Mouse (Mus musculus) layer of hippocampus, adult 11-12 months (tissue): ENCODE measurements at regions not wholly inside any gene's neighbourhood (a gene's known extent, or its start where the extent isn't known, plus 50 kb on each side); places are given as distances from the start of the nearest gene placed in this dataset.

ENCODE experiments used
- DNase-seq: peaks from one replicate; pipeline ENCODE4 v3.0.0; 2022; ENCODE audit warnings: low spot score

DNA sequence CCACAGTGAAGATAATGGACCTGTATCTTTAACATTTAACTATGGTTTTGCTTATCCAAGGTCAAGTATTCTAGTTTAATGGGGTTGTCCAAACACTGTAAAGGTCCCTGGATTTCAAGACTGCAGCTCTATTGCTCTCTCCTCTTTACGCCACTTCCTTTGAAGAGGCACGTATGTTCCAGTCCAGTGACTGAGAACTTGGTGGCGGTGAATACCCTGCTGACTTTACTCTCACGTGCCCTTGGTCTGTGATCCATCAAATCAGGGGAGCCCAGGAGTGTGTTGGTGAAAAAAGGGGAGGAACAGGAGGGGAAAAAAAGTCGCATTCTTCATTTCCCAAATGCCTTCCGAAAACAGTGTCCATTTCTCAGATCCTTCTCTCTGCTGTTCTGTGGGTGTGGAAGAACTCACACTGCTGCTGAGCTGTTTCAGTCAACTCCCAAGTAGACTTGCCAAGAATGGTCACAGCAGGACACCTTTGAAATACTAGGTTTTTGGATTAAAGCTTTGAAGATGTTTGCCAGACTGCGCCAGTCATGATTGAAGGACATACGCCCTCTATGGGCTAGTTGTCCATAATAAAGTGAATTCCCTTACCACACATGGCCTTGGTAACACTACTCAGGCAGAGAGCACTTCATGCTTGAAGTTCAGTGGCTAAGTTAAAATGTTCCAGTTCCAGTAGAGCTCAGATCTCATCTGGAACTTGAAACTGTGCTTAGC, 136.1 kb upstream of the Cdkn2b start:
- no peak for DNase-seq

DNA sequence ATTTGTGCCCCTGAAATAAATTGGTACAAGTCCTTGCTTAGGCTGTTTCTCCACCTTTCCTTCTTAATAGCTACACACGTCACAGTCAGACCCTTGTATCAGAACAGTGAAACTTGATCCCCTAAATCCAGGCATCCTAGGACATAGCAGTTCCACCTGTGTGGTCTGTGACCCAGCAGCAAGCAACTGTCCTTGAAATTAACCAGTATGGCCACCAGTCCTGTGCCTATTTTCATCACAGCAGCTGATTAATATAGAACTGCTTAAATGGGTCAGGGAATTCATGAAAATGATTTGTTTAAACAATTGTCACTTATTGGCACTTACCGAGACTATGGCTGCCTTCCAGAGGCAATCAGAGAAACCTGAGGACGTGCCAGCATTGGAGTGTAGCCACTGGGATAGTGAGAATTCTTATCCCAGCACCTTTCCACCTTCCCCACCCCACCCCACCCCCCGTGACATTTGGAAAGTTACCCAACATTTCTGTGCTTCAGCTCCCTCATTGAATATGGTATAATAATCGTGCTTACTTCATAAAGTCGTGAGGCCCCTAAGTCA, 135.4 kb upstream of the Cdkn2b start:
- DNase-seq = no peak

DNA sequence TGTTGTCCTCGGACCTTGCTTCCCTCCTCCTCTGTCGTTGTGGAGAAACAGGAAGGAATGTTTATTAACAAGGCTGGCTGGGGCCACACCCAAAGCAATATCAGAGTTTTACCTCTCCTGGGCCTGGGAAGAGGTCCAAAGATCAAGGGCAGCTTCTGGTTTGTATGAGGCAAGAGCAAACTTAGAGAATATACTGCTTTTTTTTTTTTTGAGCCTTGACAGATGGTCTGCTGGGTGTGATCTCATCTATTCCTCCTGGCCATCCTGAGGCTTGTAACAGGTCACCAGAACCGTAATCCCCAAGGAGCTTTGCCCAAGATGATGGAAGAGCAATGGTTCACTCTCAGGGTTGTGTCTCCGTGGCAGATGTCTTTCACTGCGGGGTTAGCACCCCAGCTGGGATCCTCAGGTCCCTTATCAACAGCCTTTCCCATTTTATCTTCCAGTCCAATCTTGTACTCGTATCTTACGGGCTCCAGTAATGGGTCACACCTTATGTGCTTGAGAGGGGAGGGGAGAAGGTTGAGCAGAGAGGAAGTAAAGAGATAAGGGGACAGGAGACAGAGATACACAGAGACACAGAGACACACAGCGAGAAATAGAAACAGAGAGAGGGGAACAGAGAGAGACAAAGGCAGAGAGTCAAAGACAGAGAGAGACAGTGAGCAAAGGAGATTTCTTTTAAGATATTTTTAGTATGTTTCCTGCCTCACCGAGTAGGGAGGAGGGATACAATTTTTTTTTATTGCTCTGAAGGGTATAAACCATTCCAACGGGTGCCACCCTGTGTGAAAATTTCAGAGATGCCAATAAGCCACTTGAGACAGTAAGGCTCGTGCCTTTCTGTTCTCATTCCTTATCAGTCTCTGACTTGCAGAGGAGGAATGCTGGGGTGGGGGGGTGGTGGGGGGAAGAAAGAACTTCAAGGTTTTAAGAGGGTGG, 134.6 kb upstream of the Cdkn2b start:
- no peak for DNase-seq

DNA sequence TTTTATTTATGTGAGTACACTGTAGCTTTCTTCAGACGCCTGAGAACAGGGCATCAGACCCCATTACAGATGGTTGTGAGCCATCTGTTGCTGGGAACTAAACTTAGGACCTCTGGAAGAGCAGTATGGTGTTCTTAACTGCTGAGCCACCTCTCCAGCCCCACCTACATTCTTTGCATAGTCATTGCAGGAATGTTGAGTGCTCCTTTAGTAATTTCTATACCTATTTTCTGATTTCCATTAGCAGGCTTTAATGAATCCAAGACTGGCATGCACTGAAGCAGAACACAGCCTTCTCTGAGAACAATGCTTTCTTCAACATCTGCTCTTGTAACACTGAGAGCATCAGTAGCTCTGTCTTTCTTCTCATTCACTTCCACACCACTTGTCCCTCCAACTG, 131.7 kb upstream of the Cdkn2b start:
- DNase-seq = no peak

DNA sequence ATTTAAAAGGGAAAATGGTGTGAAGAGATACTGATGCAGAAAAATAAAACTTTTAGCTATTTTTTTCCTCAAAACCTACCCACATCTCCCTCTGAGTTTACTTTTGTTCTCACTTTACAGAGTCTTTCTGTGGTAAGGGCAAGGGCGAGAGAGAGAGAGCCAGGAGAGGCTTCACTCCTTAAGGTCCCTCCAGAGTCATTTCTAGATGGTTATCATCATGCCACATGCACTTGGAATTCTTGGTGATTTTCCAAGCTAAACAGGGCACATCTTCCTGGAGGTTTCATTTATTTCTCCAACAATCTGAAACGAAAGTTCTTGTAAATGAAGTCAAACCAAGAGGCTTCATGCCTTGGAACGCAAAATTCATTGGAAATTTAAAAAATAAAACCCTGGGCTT, 130.0 kb upstream of the Cdkn2b start:
- DNase-seq = no peak

DNA sequence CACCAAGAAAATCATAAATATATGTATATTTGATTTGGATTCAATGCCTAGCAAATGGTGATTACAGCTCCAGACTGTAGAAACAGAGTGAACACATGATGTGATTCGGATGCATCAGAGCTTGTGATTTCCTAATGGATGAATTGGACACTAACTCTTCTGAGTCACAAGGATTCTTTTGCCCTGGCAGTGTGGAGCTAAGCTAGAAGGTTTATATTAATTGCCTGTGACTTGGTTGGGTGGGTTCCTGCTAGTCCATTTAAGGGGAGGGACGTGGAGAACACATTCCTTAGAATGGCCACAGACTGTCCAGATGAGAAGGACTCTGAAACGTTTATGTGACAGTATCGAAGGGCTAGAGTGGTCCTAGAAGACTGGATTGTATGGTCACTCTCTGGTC, 129.5 kb upstream of the Cdkn2b start:
- DNase-seq = no peak

DNA sequence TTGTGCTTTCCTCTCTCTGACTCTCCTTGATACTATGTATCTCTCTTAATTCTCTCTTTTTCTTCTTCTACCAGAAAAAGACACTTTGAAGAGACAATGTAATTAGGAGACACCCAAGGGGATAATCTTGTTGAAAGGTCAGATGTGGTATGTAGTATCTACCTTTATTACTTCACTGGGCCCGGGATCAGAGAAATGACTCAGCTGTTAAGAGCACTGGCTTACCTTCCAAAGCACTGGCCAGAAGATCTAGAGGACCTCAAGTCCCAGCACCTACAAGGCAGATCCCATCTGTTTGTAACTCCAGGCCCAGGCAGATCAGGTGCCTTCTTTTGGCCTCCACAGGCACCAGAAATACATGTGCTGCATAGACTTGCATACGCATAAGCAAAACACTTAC, 127.8 kb upstream of the Cdkn2b start:
- no peak for DNase-seq

DNA sequence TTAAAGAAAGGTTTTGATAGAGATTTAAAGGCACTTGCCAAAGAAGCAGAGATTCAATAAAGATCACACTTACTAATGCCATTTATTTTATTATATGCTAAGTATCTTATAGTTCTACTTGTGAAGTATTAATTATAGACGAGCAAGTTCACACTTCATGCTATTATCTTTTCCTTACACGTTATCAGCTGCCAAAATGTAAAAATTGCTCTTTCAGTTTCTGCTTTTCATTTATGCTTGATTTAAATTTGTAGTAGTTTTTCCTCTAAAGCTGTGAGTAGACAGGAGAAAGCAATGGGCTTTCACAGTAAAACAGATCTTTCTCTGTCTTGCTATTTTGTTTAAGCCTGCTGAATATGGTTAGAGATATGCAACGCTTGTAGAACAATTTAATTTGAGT, 125.9 kb upstream of the Cdkn2b start:
- no peak for DNase-seq

DNA sequence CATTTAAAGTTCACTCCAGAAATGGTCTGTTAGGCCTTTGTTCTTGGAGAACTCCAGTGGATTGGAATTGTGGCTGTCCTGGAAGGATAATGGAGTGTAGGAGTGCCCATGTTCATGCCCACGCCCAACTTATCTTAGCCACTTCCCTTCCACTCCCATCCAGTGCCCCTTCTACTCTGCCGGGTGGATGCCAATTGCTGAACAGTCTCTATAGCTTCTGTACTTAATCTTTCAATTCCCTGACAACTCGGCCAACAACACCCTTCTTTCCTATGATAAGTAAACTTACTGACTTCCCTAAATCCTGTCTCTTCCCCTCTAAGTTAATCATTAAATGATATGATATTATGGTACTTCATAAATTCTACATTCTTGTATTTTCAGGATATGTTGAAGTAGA, 123.3 kb upstream of the Cdkn2b start:
- no peak for DNase-seq

DNA sequence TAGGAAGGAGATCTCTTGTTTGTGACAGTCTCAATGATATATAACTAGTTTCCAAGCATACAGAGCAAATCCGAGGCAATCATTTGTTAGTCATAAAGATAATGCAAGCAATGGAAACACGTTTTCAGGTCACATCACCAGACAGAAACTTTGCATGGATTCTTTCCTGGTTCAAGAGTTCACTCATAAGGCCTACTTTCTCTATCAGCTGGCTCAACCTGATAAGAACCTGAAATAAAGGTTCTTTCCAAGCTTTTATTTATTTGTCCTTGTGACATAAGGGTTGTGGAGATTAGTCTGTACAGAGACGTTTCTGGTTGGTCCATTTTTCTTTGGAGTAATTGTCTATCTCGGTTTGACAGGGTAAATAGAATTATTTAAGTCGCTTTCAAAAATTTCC, 122.7 kb upstream of the Cdkn2b start:
- DNase-seq = no peak

DNA sequence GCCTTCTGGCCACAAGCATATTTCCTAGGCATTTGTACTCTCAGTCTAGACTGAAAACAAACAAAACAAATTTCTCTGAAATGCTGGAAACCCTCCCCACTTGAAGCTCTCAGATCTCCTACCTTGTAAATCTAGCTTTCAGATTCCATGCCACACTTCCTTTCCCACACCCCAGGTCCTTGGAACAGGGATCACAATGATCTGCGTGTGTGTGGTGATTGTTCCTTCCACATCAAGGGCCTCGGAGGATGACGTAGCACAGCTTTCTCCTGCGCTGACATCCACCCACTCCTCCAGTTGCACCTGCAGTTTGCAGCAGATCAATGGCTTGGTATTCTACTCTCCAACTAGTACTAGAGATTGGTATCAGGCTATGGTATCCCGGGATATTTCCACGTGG, 120.7 kb upstream of the Cdkn2b start:
- DNase-seq = no peak

DNA sequence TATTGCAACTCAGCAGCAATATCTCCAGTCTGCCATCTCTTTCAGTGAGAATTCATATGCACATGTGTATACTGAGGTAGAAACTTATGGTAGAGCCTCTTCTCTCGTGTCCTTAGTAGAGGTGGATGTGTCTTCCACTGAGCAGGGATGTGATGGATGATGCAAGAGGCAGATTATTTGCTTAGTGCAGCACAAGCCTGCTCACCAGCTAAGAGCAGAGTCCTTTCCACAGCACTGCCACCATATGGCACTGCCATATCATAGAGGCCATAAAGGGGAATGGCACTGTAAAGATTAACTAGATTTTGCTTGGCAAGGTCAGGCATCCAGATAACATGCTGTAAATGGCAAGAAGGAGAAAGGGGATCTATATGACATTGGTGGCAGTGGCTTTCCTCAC, 117.6 kb upstream of the Cdkn2b start:
- no peak for DNase-seq

DNA sequence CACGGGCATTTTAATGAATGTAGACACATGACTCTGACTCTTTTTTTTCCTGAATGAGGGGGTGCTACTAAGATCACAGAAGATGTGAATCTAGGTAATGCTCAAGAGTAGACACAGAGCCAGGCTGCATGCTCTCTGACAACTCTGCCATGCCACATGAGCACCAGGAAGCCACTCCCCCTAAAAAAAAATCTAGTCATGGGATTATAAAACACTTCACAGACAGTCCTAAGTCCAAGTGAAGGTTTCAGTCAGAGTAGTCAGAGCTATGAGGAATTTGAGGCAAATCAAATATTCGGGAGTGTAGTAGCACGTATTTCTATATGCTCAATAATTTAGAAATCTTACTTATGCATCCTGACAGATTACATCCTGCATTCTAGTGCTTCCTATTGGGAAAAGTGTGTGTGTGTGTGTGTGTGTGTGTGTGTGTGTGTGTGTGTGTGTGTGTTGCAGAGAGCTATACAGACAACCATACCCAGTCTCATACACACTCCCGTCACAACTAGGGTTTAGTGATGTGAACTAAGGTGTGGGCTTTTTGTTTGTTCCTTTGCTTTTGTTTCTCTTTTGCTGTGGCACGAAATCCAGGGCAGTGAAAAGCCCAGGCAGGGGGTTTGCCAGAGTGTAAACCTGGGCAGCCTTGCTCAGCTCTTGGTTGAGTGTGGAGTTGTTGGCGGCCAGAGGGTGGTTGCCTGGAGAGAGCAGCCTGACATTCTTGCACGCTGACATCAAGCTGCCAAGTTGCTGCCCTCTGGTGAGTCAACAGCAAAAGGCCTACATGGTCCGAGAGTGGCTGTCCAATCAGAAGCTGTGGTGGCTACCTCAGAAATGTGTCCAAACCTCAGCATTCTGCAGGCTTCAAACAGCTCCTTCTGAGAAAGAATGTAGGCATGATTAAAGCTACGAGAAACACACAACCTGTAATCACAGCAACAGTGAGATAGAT, 116.8 kb upstream of the Cdkn2b start:
- DNase-seq = peak; percentile 8

DNA sequence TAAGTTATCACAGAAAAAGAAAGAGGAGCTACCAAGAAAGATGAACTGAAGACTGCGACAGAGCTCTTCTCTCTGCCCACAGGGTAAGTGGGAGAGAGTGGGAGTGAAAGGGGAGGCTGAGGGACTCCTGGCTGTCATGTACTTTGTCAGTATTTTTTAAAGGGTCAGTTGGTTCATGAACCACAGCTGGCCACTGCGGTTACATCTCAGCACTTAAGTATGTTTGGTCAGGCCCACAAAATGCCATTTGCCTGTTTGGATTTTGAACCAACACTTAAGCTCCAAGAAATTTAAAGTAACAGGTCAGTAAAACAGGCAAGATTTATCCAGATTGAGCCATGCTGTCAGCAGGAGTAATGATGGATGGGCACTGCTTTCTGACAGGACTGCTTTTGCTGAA, 115.1 kb upstream of the Cdkn2b start:
- no peak for DNase-seq

DNA sequence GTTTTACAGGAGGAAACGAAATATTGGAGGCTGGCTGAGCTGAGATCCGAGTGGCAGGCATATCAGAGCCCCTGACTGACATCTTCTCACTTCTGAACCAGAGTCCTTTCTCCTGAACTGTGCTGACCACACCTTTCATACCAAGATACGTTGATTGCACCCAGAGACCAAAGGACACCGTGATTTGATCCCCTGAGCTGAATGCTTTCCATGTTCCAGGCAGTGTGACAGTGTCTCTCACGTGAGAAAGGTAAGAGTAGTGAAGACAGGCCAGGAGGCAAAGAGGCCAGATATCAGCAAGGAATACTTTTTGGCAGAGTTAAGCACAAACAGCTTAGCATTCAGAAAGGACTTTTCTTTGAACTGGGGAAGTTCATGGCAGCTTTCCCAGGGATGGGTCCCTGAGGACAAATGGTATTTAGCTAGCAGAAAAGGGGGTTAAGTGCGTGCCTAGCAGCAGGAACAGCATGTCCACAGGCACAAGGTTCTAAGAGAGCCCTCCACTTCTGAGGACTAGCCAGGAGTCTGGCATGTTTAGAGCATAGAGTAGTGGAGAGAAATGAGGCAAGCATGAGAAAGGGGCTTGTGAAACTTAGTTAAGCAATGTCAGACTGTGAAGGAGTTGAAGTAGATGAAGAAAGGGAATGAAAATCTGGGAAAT, 111.0 kb upstream of the Cdkn2b start:
- DNase-seq = no peak

DNA sequence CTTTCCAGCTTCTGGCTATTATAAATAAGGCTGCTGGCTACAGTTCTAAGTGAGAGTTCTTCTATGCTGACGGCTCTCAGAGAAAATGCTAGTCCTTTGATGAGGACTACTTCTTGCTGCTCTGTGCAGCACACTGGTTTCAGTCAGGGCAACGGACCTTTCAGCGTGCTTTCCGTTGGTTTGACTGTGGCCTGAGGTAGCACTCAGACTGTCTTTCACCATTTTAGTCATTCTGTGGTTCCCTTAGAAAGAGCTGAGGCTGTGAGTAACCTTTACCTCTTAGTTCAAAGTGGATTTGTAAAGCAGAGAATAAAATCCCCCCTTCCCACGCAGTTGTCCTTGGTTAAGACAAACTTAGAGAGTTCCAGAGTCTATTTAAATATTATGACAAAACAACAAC, 110.0 kb upstream of the Cdkn2b start:
- DNase-seq = no peak

DNA sequence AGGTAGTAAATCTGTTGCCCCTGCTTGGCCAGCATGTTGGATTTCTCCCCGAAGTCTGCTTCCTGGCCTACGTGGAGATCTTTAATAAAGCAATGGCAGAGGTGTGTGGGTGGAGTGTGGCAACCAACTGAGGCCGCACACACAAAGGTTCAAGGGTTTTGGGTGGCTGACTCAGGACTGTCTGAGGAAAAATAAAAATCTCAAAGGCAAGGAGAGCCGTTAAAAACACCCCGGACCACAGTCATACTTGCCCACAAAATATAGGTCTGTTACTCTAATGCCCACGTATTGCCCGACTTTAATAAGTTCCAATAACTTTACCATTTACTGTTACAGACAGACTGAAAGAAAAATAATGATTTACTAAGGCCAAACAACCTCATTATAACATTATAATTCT, 108.7 kb upstream of the Cdkn2b start:
- DNase-seq = no peak

DNA sequence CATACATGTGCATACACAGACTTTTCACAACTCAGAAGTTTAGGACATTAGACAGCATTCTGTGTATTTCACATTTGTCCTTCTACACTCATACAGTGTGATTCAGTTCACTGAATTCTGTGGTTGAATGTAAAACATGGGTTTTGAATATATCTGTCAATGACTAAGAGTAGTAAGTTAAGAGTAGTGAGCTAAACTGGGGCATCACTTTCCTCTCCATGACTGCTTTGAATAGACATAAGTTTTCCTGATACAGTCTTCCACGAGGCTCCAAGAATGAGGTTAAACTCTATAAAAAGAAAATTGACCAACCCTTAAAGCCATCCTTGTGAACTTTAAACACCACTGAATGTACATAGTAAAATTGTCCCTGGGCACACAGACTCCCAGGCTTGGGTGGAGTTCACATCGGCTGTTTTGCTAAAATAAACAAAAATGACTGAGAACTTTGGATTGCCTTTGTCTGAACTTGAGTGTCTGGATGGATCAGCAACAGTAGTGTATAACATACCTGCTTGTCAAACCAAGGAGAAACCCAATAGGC, 94.9 kb upstream of the Cdkn2b start:
- DNase-seq = no peak

DNA sequence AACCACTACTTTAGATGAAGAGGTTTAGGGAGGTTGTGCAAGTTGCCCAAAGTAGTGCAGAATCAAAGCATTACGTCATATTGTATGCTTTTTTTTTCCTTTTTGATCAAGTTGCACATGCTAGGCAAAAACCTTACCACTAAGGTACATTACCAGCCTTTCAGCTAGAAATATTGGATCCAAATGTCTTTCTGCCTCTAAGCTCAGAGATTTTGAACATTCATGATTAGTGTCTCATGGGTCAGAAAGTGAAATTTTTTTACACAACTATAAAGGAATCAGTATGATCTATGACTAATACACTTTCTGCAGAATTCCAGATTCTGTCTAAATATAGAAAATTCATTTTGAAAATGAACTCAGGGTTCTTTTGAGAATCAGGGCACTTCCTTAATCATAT, 92.3 kb upstream of the Cdkn2b start:
- DNase-seq = no peak

DNA sequence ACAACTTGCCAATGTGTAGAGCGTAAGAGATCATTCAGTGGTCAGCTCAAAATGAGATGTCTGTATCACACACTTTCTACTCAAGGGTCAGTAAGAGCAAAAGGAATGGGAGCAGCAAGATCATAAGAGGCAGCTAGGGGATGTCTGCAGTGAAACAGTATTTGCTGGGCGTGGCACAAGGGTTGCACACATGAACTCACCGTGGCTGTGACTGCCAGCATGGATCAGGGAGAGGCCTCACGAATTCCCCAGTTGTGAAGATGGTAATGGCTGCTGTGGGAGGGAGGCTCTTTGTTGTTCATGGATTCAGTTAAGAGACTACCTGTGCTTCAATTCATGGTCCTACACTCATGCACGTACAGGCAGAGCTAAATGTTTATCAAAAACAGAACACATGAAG, 91.5 kb upstream of the Cdkn2b start:
- no peak for DNase-seq

DNA sequence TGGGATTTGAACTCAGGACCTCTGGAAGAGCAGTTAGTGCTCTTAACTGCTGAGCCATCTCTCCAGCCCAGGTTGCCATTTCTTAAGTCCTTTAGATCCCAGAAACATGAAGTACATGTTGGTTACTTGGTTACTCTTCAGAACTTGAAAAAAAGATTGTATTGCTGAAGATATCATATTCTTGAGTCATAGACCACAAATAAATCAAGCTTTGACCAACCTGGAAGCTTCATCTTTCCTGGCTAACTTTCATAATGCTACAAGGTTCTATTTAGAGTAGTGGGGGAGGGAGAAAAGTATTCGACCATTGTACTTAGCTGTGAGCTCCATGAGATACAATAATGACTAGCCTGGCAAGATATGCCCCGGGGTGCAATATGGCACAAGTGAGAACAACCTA, 90.9 kb upstream of the Cdkn2b start:
- no peak for DNase-seq
